Mouse (Mus musculus) layer of hippocampus, adult 9-11 months (tissue): ENCODE results near the gene Tox4.
A peak's percentile ranks its signal among the peaks of the same experiment; 100 is the strongest.

Source experiments
- DNase-seq: peaks from one replicate; pipeline ENCODE4 v3.0.0; 2022

Tox4 gene

DNA sequence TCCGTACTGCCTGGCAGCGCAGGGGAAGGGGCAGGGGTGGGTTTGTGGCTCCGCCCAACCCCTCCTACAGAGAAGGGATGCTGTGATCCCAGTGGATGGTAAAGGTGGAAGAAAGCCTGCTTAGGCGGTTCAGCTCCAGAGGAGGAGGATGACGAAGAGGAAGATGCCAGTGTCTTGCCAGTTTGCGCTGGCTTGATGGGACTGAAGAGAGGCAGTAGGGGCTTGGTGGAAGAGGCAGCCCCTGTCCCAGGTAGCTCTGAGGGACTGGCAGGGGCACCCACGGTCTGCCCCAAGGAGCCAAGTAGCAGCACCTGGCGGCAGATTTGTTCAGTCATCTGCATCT lies 35.8 kb downstream of the Tox4 start:
- DNase-seq, result no peak

DNA sequence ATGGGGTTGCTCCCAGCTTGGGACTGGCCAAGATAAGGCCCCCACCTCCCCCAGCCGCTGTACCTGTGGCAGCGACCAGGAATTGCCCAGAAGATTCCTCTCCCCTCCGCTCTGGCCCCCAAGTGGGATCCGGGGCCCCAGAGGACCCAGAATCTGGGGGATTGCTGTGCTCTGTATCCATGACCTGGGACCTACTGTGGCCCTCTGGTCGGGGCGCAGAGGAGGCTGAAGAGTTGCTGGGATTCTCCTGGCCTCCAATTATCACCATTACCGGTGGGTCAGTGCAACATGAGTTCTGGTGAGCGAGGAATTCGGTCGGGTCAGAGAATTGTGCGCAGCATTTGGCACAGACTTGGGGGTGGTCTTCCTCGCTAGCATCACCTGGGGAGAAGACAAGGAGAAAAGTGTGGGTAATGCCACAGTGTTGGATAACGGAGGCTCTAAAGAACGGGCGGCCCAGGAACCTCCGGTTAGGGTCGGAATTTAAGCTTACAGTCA lies 36.4 kb downstream of the Tox4 start:
- no peak for DNase-seq

DNA sequence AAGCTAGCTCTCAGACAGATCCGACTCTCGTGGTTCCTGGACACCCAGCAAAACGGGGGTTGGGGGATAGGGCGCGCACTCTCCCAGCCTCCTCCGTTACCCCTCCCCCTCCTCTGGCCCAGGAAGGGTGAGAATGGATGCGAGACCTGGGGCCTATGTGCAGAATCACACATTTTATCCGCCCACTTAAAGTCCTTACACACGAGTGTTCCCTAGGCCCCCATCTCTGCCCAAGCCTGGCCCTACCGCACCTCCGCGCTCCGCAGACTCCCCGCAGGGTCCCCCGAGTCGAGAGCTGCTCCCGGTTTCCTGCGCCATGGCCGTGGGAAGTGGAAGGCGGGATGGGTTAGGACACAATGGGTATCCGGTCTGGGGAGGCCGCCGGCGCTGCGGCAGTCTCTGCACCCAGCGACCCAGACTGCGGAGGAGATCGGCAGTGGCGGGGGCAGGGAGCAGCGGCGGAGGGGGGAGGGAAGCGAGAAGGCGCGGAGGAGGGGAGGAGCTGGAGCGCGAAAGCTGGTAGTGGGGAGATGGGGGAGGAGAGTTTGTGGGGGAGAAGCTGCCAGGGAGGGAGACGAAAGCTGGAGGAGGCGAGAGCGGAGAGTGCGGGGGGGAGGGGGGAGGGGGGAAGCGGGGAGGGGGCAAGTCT lies 37.0 kb downstream of the Tox4 start:
- peak; percentile 68 for DNase-seq

DNA sequence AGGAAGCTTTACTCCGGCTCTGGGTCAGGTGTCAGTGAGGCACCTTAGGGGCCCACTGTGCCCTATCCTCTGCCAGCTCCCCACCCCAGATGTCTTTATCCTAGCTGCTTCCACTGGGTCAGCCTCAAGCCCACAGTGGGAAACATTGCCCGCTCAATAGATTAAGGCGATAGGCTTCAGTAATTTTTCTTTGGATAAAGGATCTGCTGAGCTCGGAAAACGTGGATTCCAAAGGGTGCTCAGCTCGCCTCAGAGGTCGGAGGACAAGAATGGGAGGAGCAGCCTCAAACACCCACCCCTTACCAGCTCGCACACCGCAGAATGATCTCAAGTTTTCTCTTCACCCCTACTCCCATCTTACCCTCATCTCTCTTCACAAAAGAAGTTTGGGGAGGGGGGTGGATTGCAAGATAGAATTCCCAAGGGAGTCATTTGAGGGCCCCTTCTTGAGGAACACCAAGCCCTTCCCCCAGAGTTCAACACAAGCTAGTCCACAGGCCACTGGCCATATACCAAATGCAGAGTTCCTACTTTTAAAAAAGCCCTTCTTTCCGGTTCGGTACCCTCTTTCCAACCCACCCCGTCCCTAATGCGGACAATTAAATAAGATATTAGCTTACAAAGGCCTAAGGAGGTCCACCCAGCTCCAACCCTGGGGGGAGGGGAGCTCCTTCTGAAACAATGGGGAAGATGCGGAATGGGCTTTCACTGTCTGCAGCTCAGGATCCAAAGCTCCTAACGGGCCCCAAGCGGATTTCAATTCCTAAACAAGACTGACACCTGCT lies 37.7 kb downstream of the Tox4 start:
- no peak for DNase-seq

DNA sequence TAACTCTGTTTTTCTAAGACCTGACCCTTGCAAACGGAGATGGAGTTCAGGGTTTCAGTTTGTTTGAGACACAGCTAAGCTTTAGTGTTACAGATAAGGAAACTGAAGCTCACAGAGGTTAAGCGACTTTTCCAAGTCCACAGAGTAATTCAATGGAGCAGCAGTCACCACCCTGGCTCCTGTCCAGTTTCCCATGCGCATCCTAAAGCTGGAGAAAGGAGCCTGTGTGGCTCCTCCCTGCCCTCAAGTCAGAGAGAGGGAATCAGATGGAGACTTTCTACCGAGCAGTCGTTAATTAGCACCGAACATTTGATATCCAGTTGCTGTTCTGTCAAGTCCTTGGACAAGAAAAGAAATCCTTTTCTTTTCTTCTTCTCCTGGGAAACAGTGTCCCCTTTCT lies 40.4 kb downstream of the Tox4 start:
- no peak for DNase-seq

DNA sequence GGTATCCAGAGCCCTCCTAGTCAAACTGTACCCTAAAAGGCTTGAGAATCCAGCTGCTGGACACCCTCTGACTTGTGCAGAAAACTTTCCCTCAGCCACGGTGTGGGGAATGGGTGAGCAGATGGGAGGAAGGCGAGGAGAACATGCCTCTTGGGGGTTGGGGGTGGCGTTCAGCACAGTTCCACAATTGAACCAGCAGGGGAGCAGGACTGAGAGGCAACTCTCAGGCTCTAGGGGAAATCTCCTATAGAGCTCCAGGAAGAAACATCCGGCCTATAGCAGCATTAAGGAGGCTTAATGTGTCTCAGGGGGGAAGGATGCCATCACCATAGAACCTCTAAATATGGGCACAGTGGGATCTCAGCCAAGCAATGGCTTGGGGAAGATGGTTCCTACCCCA lies 46.9 kb downstream of the Tox4 start:
- DNase-seq, result no peak

DNA sequence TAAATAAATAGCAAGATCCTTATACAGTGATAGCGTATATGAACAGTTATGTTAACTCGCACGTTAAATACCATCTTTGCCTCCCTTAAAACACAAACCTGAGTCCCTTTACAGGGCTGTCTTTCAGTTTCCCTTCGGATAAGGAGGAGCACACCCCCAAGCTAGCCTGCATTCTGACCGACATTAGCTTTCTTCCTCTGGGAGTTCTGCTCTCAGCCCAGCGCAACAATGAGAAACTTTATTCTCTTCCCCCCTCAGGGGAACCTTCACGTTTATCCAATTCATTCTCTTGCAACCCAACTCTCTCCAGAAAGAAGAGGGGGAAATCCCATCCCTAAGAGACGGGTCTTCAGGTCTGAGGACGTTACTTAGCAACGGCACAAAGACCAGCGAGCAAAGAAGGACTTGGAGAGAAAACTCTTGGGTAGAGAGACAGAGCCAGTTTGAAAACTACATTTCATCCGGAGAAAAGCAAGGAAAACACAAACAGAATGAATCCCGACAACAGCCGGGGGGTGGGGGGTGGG lies 48.5 kb downstream of the Tox4 start:
- DNase-seq, result no peak

DNA sequence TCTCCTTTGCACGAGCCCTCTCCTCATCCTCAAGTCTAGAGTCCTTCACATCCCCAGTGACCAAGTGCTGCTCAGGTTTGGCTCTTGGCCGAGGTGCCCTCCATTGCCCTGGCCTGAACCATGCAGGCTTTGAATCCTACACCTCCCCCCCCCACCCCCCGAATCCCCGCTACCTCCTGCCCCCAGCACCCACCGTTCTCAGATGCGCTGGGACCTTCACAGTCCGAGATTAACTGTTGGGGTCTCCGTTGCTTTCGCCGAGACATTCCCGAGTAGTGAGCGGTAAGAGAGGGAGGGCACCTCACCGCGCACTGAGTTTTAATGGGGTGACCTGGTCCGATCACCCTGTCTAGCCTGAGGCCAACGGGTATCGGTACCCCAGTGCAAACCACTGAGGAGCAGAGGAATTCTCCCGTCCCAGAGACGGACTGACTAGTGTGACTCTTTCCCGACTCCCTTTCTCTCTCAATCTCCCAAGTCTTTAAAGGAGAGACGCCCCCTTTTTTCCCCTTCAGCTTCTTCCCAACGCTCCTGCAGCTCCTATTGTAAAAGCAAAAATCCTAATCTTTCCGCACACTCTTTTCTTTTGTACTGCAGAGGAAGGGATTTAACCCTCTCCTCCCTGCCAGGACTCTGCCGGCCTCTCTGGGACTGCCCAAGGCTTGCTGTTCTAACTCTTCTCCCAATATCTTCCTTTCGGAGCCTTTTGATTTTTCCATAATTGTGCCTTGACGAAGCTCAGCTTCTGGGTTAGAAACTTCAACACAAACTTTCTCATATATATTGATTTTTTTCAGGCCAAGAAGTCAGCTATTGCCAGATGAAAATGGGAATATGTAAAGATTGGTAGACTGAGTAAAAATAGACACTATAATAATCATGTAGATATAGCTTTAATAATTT lies 49.2 kb downstream of the Tox4 start, which contains the start of gene Sall2:
TSS of gene Sall2 (minus strand) at position 853 of the 903 bp plus-strand sequence.
- no peak for DNase-seq

DNA sequence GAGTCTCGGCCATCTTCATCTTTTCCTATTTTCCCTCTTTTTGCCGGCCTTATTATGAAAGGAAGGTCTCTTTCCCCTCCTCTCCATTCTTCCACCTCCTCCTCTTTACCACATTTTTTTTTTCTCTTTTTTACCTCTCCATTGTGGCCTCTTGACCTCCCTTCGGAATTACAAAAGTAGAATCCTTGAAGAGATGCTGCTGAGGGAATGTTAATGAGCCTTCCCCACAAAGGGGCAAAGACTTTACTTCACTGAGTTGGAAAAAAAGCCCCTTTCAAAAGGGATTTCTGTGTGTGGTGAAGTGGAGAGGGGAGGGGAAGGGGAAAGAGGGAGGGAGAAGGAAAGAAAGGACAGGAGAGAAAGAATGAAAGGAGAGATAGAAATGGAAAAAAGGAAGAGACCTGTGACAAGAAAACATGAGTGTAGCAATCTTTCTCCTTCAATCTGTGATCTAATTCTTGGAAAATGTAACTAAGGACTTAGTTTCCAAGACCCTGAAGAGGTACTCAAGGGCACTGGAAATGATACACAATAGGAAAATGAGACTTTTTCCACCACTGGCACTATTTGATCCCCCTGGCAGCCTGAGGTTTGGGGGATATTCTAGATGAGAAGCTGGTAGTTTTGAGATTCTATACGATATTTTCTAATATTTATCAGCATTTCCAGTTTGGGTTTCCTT lies 52.3 kb downstream of the Tox4 start:
- no peak for DNase-seq

DNA sequence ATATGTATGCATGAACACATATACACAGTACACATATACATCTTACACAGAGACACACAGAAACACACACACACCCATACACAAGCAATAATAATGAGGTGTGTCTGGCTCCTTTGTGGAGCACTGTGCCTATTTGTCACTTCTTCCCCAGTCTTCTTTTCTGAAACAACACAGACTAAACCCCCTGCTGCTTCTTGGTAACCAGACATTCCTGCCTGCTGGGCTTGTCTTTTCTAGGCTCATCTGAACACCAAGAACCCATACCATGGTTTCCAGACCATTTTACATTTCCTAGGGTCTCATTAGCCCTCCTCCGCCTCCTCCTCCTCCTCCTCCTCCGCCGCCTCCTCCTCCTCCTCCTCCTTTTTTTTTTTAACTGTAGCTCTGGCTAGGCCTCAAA lies 53.2 kb downstream of the Tox4 start:
- DNase-seq, result no peak

DNA sequence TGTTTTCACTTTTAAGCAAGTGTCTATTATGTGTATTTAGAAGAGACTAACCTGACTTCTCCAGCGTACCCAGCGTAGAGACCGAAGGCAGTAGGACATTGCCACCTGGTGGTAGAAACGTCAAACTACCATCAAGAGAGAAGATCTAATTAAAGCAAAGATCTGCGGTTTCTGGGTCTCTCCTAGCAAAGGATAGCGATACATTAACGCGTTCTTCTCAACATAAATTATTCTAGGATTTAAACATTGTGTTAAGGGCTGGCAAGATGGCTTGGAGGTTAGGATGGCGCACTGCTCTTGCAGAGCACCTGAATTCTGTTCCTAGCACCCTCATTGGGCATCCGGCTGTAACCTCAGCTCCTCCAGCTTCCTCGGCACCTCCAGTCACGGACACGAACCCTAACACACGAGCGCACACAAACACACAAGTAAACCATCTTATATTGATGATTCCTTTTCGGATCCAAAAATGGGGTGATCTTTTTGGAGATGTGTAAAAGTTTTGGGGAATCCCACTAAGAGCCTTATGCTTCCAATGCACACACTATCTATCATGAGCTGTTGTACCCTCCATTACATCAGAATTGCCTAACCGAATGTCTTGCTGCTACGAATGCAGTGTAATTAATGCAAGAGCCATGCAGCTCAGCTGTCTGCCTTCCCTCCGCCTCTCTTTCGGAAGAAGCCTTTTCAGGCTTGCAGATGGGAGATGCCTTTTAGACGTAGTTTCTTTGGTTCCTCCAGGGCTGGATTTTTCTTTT lies 60.0 kb downstream of the Tox4 start:
- DNase-seq, result peak; percentile 67

DNA sequence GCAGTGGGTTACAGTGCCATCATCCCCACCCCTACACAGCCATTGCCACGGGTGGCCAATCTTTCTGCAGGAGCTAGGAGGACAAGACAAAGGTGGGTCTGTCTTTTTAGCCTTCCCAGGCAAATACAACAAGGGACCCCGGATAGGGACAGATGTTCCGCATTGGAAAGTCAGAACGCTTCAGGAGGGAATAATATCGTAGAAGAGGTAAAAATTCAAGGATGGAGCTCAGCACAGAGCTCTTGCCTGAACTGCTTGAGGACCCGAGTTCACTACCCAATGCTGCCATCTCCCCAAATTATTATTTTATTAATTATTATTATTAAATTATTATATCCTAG lies 60.5 kb downstream of the Tox4 start:
- DNase-seq, result no peak
